Mouse (Mus musculus) layer of hippocampus, adult 9-11 months (tissue): ENCODE measurements around the gene Vmn2r44.
"Not testable (repeated sequence)": the region's sequence is repeated elsewhere in the genome, so short reads cannot be mapped to it uniquely, and the experiment has no call there.

Source experiments
- DNase-seq: peaks from one replicate; pipeline ENCODE4 v3.0.0; 2022

Vmn2r44 gene

GRCm38 (mm10) chr7:8383233-8383632 lies at the start of gene Vmn2r44:
Vmn2r44 (minus strand) TSS chr7:8383333.
- DNase-seq, result not testable (repeated sequence)

DNA sequence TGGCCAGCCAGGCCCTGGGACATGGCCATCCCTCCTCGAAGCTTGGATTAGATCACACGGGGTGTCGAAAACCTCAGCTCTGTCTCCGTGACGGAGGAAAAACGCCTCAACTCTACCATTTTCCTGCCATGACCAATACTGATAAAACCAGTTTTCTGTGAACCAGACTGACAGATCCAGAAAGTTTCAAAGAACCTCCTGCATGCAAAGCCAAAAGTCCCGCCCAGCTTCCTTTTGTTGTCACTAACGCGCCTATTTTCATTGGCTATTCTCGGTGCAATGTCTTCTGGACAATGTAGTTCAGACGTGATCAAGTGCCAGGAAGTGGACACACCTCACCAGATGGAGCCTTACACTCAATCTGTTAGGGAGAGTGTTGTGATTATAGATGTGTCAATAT lies 25.3 kb downstream of the Vmn2r44 start:
- DNase-seq, result not testable (repeated sequence)
